Mouse (Mus musculus) myocyte (in vitro differentiated cells): ENCODE data around the gene Slamf7.

ENCODE experiments used
- E2F4 ChIP-seq: IDR thresholded peaks from one replicate; pipeline ENCODE4 v1.6.1; 2011; ENCODE audit warnings: mild to moderate bottlenecking, control low read depth, moderate library complexity; ENCODE audit not compliant: insufficient read depth
- MAX ChIP-seq: IDR thresholded peaks from one replicate; pipeline ENCODE4 v1.6.1; 2011; ENCODE audit warnings: low read depth, mild to moderate bottlenecking, control low read depth
- MYOG ChIP-seq, 3 experiments: IDR thresholded peaks; one replicate each; pipeline ENCODE4 v1.6.1; 2011; ENCODE audit warnings: control low read depth in 2 of 3, low read depth in 2 of 3, mild to moderate bottlenecking in 2 of 3; ENCODE audit not compliant: insufficient read length in 2 of 3, control insufficient read depth in 1 of 3, insufficient read depth in 1 of 3
- POLR2A ChIP-seq: IDR thresholded peaks from one replicate; pipeline ENCODE4 v1.6.1; 2011; ENCODE audit warnings: low read depth, mild to moderate bottlenecking, control low read depth, moderate library complexity; ENCODE audit not compliant: insufficient read length
- TCF12 ChIP-seq: IDR thresholded peaks from one replicate; pipeline ENCODE4 v1.6.1; 2011; ENCODE audit warnings: mild to moderate bottlenecking, control low read depth; ENCODE audit not compliant: poor library complexity, insufficient read depth, severe bottlenecking
- USF1 ChIP-seq: IDR thresholded peaks from one replicate; pipeline ENCODE4 v1.6.1; 2011; ENCODE audit warnings: low read depth, mild to moderate bottlenecking, control low read depth, moderate library complexity

- no peak for TF ChIP-seq MAX
- TF ChIP-seq USF1 = no peak
- no peak for TF ChIP-seq TCF12
- no peak for TF ChIP-seq POLR2A
- TF ChIP-seq MYOG (IDR thresholded peaks at IDR 0.05; ENCODE audit: control insufficient read depth in 1 of 3, insufficient read depth in 1 of 3, insufficient read length in 2 of 3, low read depth in 2 of 3) = no peak
- TF ChIP-seq E2F4 = no peak
These were observed 68.3 kb downstream of the Slamf7 start for GRCm38 (mm10) chr1:171584584-171584983.
